Mouse (Mus musculus): ENCODE results near the gene Trim9. TPM values are rescaled to one million over a fixed set of nuclear protein-coding genes. Genes with fewer than 3 reads are reported as not detected.

Gene Trim9
- polyA plus RNA-seq, 1 experiment: not detected

DNA sequence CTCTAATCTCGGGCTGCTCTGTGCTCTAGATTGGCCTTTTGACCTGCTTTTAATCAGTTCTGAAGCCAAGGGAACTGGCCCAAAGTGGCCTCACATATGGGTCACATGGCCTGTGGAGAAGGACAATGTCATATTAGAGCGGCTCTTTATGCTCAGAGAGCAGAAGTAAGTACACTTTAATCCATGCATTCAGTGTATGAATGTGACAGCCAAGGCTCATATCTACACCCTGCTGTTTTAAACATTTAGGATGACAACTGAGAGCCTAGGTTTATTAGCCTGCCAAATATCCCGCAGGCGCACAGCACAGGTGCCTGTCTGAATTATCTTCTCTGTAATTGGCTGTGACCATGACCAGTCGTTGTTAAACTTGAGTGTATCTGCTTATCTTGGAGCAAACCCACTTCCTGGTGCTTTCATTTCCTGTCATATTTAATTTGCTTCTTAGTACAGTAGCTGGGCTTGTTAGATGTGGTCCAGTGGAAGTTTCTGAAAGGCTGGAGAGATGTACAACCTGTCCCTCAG lies 115.3 kb downstream of the Trim9 start:
- Histone ChIP-seq H3K9me3 (replicated peaks; ENCODE audit: control insufficient read depth, insufficient read depth, low read length, poor library complexity, severe bottlenecking) (peaks cover 5% of the 10 kb centered on the region; the same call in 1 of the 2 replicates), H3K4me1 (ENCODE audit: control insufficient read depth, insufficient read depth, low read length) (no peaks in the 10 kb centered on the region), H3K36me3 (ENCODE audit: control insufficient read depth, insufficient read depth, low read length, poor library complexity, severe bottlenecking) (no peaks in the 10 kb centered on the region), H3K4me3 (ENCODE audit: low read depth, low read length) (no peak overlapping the region), H3K27me3 (ENCODE audit: control insufficient read depth, insufficient read depth, low read length, poor library complexity, severe bottlenecking) (no peaks in the 10 kb centered on the region), H3K27ac (ENCODE audit: insufficient read depth, low read length) (no peak overlapping the region), H3K9ac (ENCODE audit: low read depth, poor library complexity, severe bottlenecking) (no peak overlapping the region)
- TF ChIP-seq CTCF (IDR thresholded peaks at IDR 0.05; ENCODE audit: low read depth, low read length) (no peak), POLR2A (IDR thresholded peaks at IDR 0.05; ENCODE audit: insufficient read depth, low read length) (no peak), EP300 (IDR thresholded peaks at IDR 0.05; ENCODE audit: insufficient read depth, low read depth, low read length) (no peak)

DNA sequence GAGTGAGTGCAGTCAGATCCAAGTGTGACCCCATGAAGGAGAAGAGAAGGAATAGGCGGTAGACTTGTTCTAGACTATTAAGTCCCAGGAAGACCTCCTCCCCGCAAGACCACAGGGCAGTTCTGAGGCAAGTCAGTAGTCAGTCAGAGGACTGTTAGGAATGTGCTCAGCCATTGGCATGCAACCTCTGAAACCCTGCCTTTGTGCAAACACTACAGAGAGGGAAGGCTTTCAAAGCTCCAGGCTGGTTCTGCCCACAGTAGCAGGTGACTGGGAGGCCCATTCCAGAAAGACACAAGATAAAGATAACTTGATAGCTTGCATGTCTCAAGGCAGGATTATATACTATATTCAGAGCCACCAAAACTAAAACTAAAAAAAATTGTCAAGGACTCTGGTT lies 116.1 kb downstream of the Trim9 start, which contains the start of gene Pygl:
Gene Pygl, minus strand, starts transcription at position 195 of the 400 bp plus-strand sequence.
- no peaks in the 10 kb centered on the region for H3K27me3 ChIP-seq (ENCODE audit: control insufficient read depth, insufficient read depth, low read length, poor library complexity, severe bottlenecking)
- H3K27ac ChIP-seq (ENCODE audit: insufficient read depth, low read length): no peak within 1 kb of the TSS
- H3K36me3 ChIP-seq (ENCODE audit: control insufficient read depth, insufficient read depth, low read length, poor library complexity, severe bottlenecking): no peaks in the 10 kb centered on the region
- TF ChIP-seq CTCF (IDR thresholded peaks at IDR 0.05; ENCODE audit: low read depth, low read length): no peak
- no peak for TF ChIP-seq EP300 (IDR thresholded peaks at IDR 0.05; ENCODE audit: insufficient read depth, low read depth, low read length)
- TF ChIP-seq POLR2A (IDR thresholded peaks at IDR 0.05; ENCODE audit: insufficient read depth, low read length): no peak
- H3K9ac ChIP-seq (ENCODE audit: low read depth, poor library complexity, severe bottlenecking): no peak within 1 kb of the TSS
- no peak within 1 kb of the TSS for H3K4me3 ChIP-seq (ENCODE audit: low read depth, low read length)
- H3K4me1 ChIP-seq (ENCODE audit: control insufficient read depth, insufficient read depth, low read length): peaks cover 1% of the 10 kb centered on the region
- H3K9me3 ChIP-seq (replicated peaks; ENCODE audit: control insufficient read depth, insufficient read depth, low read length, poor library complexity, severe bottlenecking): peaks cover 5% of the 10 kb centered on the region; the same call in 1 of the 2 replicates

DNA sequence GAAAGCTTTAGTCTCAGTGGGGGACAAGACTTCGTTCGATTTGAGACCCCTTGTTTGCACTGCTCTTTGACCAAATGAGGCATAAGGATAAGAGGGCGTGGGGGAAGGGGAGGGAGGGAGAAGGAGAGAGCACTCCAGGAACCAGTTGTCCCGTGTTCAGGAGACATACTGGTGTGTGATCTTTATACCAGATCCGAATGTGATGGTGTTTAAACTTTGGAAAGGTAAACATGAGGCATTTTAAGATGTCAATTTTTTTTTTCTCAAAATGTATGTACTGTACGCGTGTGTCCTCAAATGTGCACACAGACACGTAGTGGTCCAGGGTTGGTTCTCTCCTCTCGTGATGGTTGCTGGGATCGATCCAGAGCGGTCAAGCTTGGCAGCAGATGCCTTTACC lies 119.3 kb downstream of the Trim9 start:
- Histone ChIP-seq H3K27ac (ENCODE audit: insufficient read depth, low read length) (no peak overlapping the region), H3K27me3 (ENCODE audit: control insufficient read depth, insufficient read depth, low read length, poor library complexity, severe bottlenecking) (no peaks in the 10 kb centered on the region), H3K9me3 (replicated peaks; ENCODE audit: control insufficient read depth, insufficient read depth, low read length, poor library complexity, severe bottlenecking) (no peaks in the 10 kb centered on the region), H3K9ac (ENCODE audit: low read depth, poor library complexity, severe bottlenecking) (no peak overlapping the region), H3K4me1 (ENCODE audit: control insufficient read depth, insufficient read depth, low read length) (peaks cover 1% of the 10 kb centered on the region), H3K36me3 (ENCODE audit: control insufficient read depth, insufficient read depth, low read length, poor library complexity, severe bottlenecking) (no peaks in the 10 kb centered on the region), H3K4me3 (ENCODE audit: low read depth, low read length) (no peak overlapping the region; the same call in 1 of the 2 replicates)
- TF ChIP-seq EP300 (IDR thresholded peaks at IDR 0.05; ENCODE audit: insufficient read depth, low read depth, low read length) (no peak), POLR2A (IDR thresholded peaks at IDR 0.05; ENCODE audit: insufficient read depth, low read length) (no peak), CTCF (IDR thresholded peaks at IDR 0.05; ENCODE audit: low read depth, low read length) (no peak)

DNA sequence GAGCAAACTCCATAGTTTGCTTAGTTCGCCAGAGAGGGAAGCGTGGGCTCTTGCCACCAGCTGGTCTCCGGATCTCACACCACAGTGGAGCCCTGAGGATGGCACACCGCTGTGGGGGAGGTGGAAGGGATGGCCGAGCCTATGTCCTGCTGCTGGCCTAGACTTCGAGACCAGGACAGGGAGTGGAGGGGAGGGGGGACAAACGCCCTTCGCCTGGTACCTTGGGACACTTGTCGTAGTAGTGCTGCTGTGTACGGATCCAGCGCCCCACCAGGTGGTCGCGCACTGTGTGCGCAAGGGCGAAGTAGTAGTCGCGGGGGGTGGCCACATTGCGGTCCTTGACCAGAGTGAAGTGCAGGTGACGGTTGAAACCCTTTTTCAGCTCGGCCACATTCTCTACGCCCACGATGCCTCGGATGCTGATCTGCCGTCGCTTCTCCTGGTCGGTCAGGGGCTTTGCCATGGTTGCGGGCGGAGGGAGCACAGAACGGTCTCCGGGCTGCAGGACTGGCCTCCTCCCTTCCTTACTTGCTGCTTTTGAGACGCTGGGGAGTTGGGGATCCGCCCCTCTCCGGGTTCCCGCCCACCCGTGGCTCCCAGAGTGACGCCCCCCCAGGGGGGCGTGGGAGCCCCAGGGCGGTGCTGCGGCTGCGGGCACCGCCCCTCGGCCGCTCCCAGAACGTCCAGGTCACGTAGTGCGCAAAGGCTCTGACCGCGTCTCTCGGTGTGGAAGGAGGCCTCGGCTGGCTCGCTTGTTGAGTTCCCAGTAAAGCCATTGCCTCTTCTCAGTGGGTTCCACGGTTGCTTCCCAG lies 120.1 kb downstream of the Trim9 start:
- Histone ChIP-seq H3K27me3 (ENCODE audit: control insufficient read depth, insufficient read depth, low read length, poor library complexity, severe bottlenecking) (no peaks in the 10 kb centered on the region), H3K27ac (ENCODE audit: insufficient read depth, low read length) (no peak overlapping the region), H3K4me1 (ENCODE audit: control insufficient read depth, insufficient read depth, low read length) (peaks cover 1% of the 10 kb centered on the region), H3K9me3 (replicated peaks; ENCODE audit: control insufficient read depth, insufficient read depth, low read length, poor library complexity, severe bottlenecking) (no peaks in the 10 kb centered on the region), H3K36me3 (ENCODE audit: control insufficient read depth, insufficient read depth, low read length, poor library complexity, severe bottlenecking) (no peaks in the 10 kb centered on the region), H3K4me3 (ENCODE audit: low read depth, low read length) (peak overlapping the region; percentile 57), H3K9ac (ENCODE audit: low read depth, poor library complexity, severe bottlenecking) (no peak overlapping the region)
- TF ChIP-seq CTCF (IDR thresholded peaks at IDR 0.05; ENCODE audit: low read depth, low read length) (no peak), EP300 (IDR thresholded peaks at IDR 0.05; ENCODE audit: insufficient read depth, low read depth, low read length) (0 out of 2 replicates have a peak, but pooled peaks have one; percentile 0)

DNA sequence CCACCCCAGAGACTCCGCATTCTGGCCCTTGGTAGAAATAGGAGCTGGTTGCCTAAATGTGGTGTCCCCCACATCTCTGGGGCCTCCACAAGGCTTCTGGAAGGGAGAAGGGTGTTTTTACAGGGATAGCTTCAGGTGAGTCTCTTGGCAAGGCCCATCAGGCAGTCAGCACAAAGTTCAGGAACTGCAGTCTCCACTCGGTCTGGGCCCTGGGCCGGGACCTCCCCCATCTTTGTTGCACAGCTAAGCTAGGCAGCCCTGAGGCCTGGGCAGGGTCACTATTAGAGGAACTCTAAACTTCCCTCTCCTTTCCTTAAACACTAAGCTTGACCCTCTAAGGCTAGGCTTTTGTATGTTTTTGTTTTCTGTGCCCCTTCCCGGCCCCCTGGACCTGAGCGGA lies 120.8 kb downstream of the Trim9 start:
- Histone ChIP-seq H3K27me3 (ENCODE audit: control insufficient read depth, insufficient read depth, low read length, poor library complexity, severe bottlenecking) (no peaks in the 10 kb centered on the region), H3K9ac (ENCODE audit: low read depth, poor library complexity, severe bottlenecking) (no peak overlapping the region), H3K4me1 (ENCODE audit: control insufficient read depth, insufficient read depth, low read length) (peaks cover 1% of the 10 kb centered on the region), H3K9me3 (replicated peaks; ENCODE audit: control insufficient read depth, insufficient read depth, low read length, poor library complexity, severe bottlenecking) (no peaks in the 10 kb centered on the region), H3K36me3 (ENCODE audit: control insufficient read depth, insufficient read depth, low read length, poor library complexity, severe bottlenecking) (no peaks in the 10 kb centered on the region), H3K4me3 (ENCODE audit: low read depth, low read length) (peak overlapping the region; percentile 57), H3K27ac (ENCODE audit: insufficient read depth, low read length) (no peak overlapping the region)
- TF ChIP-seq EP300 (IDR thresholded peaks at IDR 0.05; ENCODE audit: insufficient read depth, low read depth, low read length) (0 out of 2 replicates have a peak, but pooled peaks have one; percentile 8), CTCF (IDR thresholded peaks at IDR 0.05; ENCODE audit: low read depth, low read length) (no peak), POLR2A (IDR thresholded peaks at IDR 0.05; ENCODE audit: insufficient read depth, low read length) (no peak)

DNA sequence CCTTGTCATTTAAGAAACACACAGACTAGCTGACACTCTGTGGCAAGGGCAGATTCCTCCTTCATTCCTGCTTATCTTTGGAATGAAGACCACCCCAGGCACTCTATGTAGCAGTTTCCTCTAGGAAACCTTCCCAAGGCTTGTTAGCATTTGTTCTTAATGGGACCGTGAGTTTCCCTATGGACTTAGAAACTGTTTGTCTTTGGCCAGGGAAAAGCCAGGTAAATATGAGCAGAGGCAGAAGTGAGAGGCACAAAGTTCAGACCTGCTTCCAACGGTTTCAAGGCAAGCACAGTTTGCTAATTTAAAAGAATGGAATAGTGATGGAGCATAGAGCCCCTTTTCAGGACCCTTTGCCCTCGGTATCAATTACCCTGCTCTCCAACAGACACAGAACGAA lies 124.1 kb downstream of the Trim9 start:
- no peaks in the 10 kb centered on the region for H3K9me3 ChIP-seq (replicated peaks; ENCODE audit: control insufficient read depth, insufficient read depth, low read length, poor library complexity, severe bottlenecking)
- no peak overlapping the region for H3K27ac ChIP-seq (ENCODE audit: insufficient read depth, low read length)
- H3K27me3 ChIP-seq (ENCODE audit: control insufficient read depth, insufficient read depth, low read length, poor library complexity, severe bottlenecking): no peaks in the 10 kb centered on the region
- H3K4me3 ChIP-seq (ENCODE audit: low read depth, low read length): no peak overlapping the region
- H3K9ac ChIP-seq (ENCODE audit: low read depth, poor library complexity, severe bottlenecking): no peak overlapping the region
- peaks cover 1% of the 10 kb centered on the region for H3K4me1 ChIP-seq (ENCODE audit: control insufficient read depth, insufficient read depth, low read length)
- H3K36me3 ChIP-seq (ENCODE audit: control insufficient read depth, insufficient read depth, low read length, poor library complexity, severe bottlenecking): no peaks in the 10 kb centered on the region
- TF ChIP-seq EP300 (IDR thresholded peaks at IDR 0.05; ENCODE audit: insufficient read depth, low read depth, low read length): no peak
